Mouse (Mus musculus) midbrain, embryonic 16.5 days (tissue): Measurements from ENCODE around the gene Mkln1. TPM values are rescaled to one million over a fixed set of nuclear protein-coding genes. Genes with fewer than 3 reads are reported as not detected.

Experiments
- ATAC-seq: fragments of 200-750 bp; cut with Nextera tagmentation; 2 replicates; pipeline ENCODE4 v1.8.0; 2017; ENCODE audit warnings: moderate TSS enrichment
- H3K27ac ChIP-seq: fragments of 300-500 bp; sonication (generic); 2 replicates; pipeline ENCODE4 v1.5.1; 2014; ENCODE audit warnings: mild to moderate bottlenecking, low read length, mixed read lengths
- H3K27me3 ChIP-seq: fragments of 300-500 bp; sonication (generic); 2 replicates; pipeline ENCODE4 v1.6.1; 2014; ENCODE audit warnings: low read depth, low read length, mixed read lengths; ENCODE audit not compliant: control insufficient read depth, insufficient read depth
- H3K36me3 ChIP-seq: fragments of 300-500 bp; sonication (generic); 2 replicates; pipeline ENCODE4 v1.6.1; 2014; ENCODE audit warnings: mild to moderate bottlenecking, low read length, moderate library complexity, mixed read lengths; ENCODE audit not compliant: control insufficient read depth, insufficient read depth
- H3K4me1 ChIP-seq: fragments of 300-500 bp; sonication (generic); 2 replicates; pipeline ENCODE4 v1.6.1; 2014; ENCODE audit warnings: mild to moderate bottlenecking, low read length, mixed read lengths; ENCODE audit not compliant: control insufficient read depth, insufficient read depth
- H3K4me2 ChIP-seq: fragments of 300-500 bp; sonication (generic); 2 replicates; pipeline ENCODE4 v1.6.1; 2014; ENCODE audit warnings: mild to moderate bottlenecking, low read length, mixed read lengths
- H3K4me3 ChIP-seq: fragments of 300-500 bp; sonication (generic); 2 replicates; pipeline ENCODE4 v1.5.1; 2014; ENCODE audit warnings: low read depth, mild to moderate bottlenecking, low read length, moderate library complexity, mixed read lengths
- H3K9ac ChIP-seq: fragments of 300-500 bp; sonication (generic); 2 replicates; pipeline ENCODE4 v1.6.1; 2014; ENCODE audit warnings: low read depth, low read length, mixed read lengths
- H3K9me3 ChIP-seq: fragments of 300-500 bp; sonication (generic); replicated peaks from 2 replicates; pipeline ENCODE4 v1.6.1; 2014; ENCODE audit warnings: mild to moderate bottlenecking, low read length, mixed read lengths; ENCODE audit not compliant: control insufficient read depth, poor library complexity, severe bottlenecking
- WGBS: fragments of 180-500 bp; shearing (Covaris S2); extraction: QIAGEN DNeasy Blood & Tissue Kit; methylation state at CpG from one replicate; pipeline ENCODE4 v1.1.7; 2014; 5-methylcytosine and 5-hydroxymethylcytosine counted together
- polyA plus RNA-seq: library from polyadenylated mRNA; unstranded; fragments of >200 nt; fragmentation: Nextera tagmentation; extraction: Ambion mirVana; gene quantifications from 2 replicates; pipeline ENCODE4 v1.2.1, GENCODE M21; 2015

Gene Mkln1
- polyA plus RNA-seq, 1 experiment from 2014 or later, result 128 TPM

- H3K27me3 ChIP-seq, result no peaks in the 10 kb centered on the region
- no peaks in the 10 kb centered on the region for H3K4me1 ChIP-seq
- ATAC-seq, result no peak
- H3K27ac ChIP-seq, result no peak overlapping the region
- H3K9ac ChIP-seq, result no peak overlapping the region
- H3K36me3 ChIP-seq, result no peaks in the 10 kb centered on the region
- H3K4me2 ChIP-seq, result no peak overlapping the region
- H3K9me3 ChIP-seq, result no peaks in the 10 kb centered on the region
- WGBS, result 89% methylated on average over 3 of the region's 3 CpGs
- H3K4me3 ChIP-seq, result no peak overlapping the region
These were observed 26.9 kb downstream of the Mkln1 start for GRCm38 (mm10) chr6:31425428-31425827.

- Histone ChIP-seq H3K4me3 (no peak overlapping the region), H3K9ac (no peak overlapping the region), H3K27ac (no peak overlapping the region), H3K4me1 (no peaks in the 10 kb centered on the region), H3K36me3 (peaks cover 11% of the 10 kb centered on the region), H3K4me2 (no peak overlapping the region), H3K27me3 (no peaks in the 10 kb centered on the region), H3K9me3 (no peaks in the 10 kb centered on the region)
- WGBS, result 93% methylated on average over 2 of the region's 2 CpGs
- ATAC-seq, result no peak
These were observed 38.7 kb downstream of the Mkln1 start for GRCm38 (mm10) chr6:31437264-31437663.

- no peaks in the 10 kb centered on the region for H3K4me1 ChIP-seq
- no peaks in the 10 kb centered on the region for H3K36me3 ChIP-seq
- H3K9me3 ChIP-seq, result no peaks in the 10 kb centered on the region
- H3K27ac ChIP-seq, result no peak overlapping the region
- no peak overlapping the region for H3K4me3 ChIP-seq
- no peak overlapping the region for H3K4me2 ChIP-seq
- no peaks in the 10 kb centered on the region for H3K27me3 ChIP-seq
- no peak for ATAC-seq
- H3K9ac ChIP-seq, result no peak overlapping the region
- 97% methylated on average over 1 of the region's 1 CpGs for WGBS
These were observed 46.7 kb downstream of the Mkln1 start for GRCm38 (mm10) chr6:31445258-31445657.

GRCm38 (mm10) chr6:31453735-31454134 lies 55.2 kb downstream of the Mkln1 start:
- H3K36me3 ChIP-seq, result no peaks in the 10 kb centered on the region; the same call in 1 of the 2 replicates
- no peak overlapping the region for H3K4me2 ChIP-seq
- no peaks in the 10 kb centered on the region for H3K4me1 ChIP-seq
- H3K4me3 ChIP-seq, result no peak overlapping the region
- ATAC-seq, result no peak
- no peak overlapping the region for H3K27ac ChIP-seq
- no peaks in the 10 kb centered on the region for H3K27me3 ChIP-seq
- no peak overlapping the region for H3K9ac ChIP-seq
- H3K9me3 ChIP-seq, result no peaks in the 10 kb centered on the region

- no peak overlapping the region for H3K4me3 ChIP-seq
- H3K27ac ChIP-seq, result no peak overlapping the region
- 84% methylated on average over 2 of the region's 2 CpGs for WGBS
- no peak overlapping the region for H3K4me2 ChIP-seq
- H3K4me1 ChIP-seq, result no peaks in the 10 kb centered on the region
- H3K9me3 ChIP-seq, result no peaks in the 10 kb centered on the region
- H3K9ac ChIP-seq, result no peak overlapping the region
- no peaks in the 10 kb centered on the region for H3K27me3 ChIP-seq
- no peaks in the 10 kb centered on the region; the same call in 1 of the 2 replicates for H3K36me3 ChIP-seq
- ATAC-seq, result no peak
These were observed 56.8 kb downstream of the Mkln1 start for GRCm38 (mm10) chr6:31455376-31455775.

- Histone ChIP-seq H3K9me3 (no peaks in the 10 kb centered on the region), H3K4me3 (no peak overlapping the region), H3K4me1 (no peaks in the 10 kb centered on the region), H3K9ac (no peak overlapping the region), H3K27me3 (no peaks in the 10 kb centered on the region), H3K36me3 (no peaks in the 10 kb centered on the region; the same call in 1 of the 2 replicates), H3K4me2 (no peak overlapping the region), H3K27ac (no peak overlapping the region)
- WGBS, result 88% methylated on average over 1 of the region's 1 CpGs
- ATAC-seq, result no peak
These were observed 58.5 kb downstream of the Mkln1 start for GRCm38 (mm10) chr6:31456988-31457387.

GRCm38 (mm10) chr6:31469431-31469830 lies 70.9 kb downstream of the Mkln1 start:
- peaks cover 12% of the 10 kb centered on the region; the same call in 1 of the 2 replicates for H3K36me3 ChIP-seq
- H3K9ac ChIP-seq, result no peak overlapping the region
- H3K4me2 ChIP-seq, result no peak overlapping the region
- no peaks in the 10 kb centered on the region for H3K4me1 ChIP-seq
- H3K27me3 ChIP-seq, result no peaks in the 10 kb centered on the region
- H3K27ac ChIP-seq, result no peak overlapping the region
- no peaks in the 10 kb centered on the region for H3K9me3 ChIP-seq
- ATAC-seq, result no peak
- no peak overlapping the region for H3K4me3 ChIP-seq
- WGBS, result 97% methylated on average over 6 of the region's 6 CpGs

- Histone ChIP-seq H3K27me3 (no peaks in the 10 kb centered on the region), H3K4me2 (no peak overlapping the region), H3K9ac (no peak overlapping the region), H3K36me3 (peaks cover 9% of the 10 kb centered on the region; the same call in 1 of the 2 replicates), H3K4me1 (no peaks in the 10 kb centered on the region), H3K27ac (no peak overlapping the region), H3K9me3 (no peaks in the 10 kb centered on the region), H3K4me3 (no peak overlapping the region)
- no peak for ATAC-seq
- WGBS, result 81% methylated on average over 4 of the region's 4 CpGs
These were observed 79.7 kb downstream of the Mkln1 start for GRCm38 (mm10) chr6:31478221-31478620.

- ATAC-seq, result no peak
These were observed 81.5 kb downstream of the Mkln1 start for GRCm38 (mm10) chr6:31480008-31480407.

More at GRCm38 (mm10) chr6:31480008-31480407, 81.5 kb downstream of the Mkln1 start:
- no peak overlapping the region for H3K4me2 ChIP-seq
- WGBS, result 83% methylated on average over 4 of the region's 4 CpGs
- H3K9me3 ChIP-seq, result no peaks in the 10 kb centered on the region
- H3K27ac ChIP-seq, result no peak overlapping the region
- H3K36me3 ChIP-seq, result 0 out of 2 replicates have a peak, but pooled peaks cover 3% of the 10 kb centered on the region
- no peaks in the 10 kb centered on the region for H3K4me1 ChIP-seq
- no peak overlapping the region for H3K9ac ChIP-seq
- H3K27me3 ChIP-seq, result no peaks in the 10 kb centered on the region
- no peak overlapping the region for H3K4me3 ChIP-seq
